Comparison of ENCODE assay signal across 8 mouse cellular contexts in genomic region chr5:125278314-125278713, GRCm38 (mm10).
A peak's percentile ranks its signal among the peaks of the same experiment; 100 is the strongest.
DNase-seq lines count a peak whose midpoint lies in the region.

No protein-coding gene starts in this region.

- H3K4me1 ChIP-seq in heart, embryonic 10.5 days, result peaks cover 46% of the 10 kb centered on the region
- peaks cover 21% of the 10 kb centered on the region for H3K4me1 ChIP-seq in limb, embryonic 10.5 days

- intact Hi-C loops in left cerebral cortex, postnatal 14 days (cut with DNase I), result no loop called here

- WGBS in heart, embryonic 10.5 days, result 36% methylated on average over 6 of the region's 6 CpGs
- WGBS in limb, embryonic 10.5 days, result 31% methylated on average over 6 of the region's 6 CpGs

- peaks cover 29% of the 10 kb centered on the region for H3K36me3 ChIP-seq in heart, embryonic 10.5 days
- H3K36me3 ChIP-seq in limb, embryonic 10.5 days, result peaks cover 17% of the 10 kb centered on the region

- no peak overlapping the region for H3K27ac ChIP-seq in heart, embryonic 10.5 days
- H3K27ac ChIP-seq in limb, embryonic 10.5 days, result no peak overlapping the region

- H3K9me3 ChIP-seq in heart, embryonic 10.5 days, result no peaks in the 10 kb centered on the region
- no peaks in the 10 kb centered on the region for H3K9me3 ChIP-seq in limb, embryonic 10.5 days (replicated peaks)

- no peak overlapping the region for H3K4me3 ChIP-seq in heart, embryonic 10.5 days
- H3K4me3 ChIP-seq in limb, embryonic 10.5 days, result no peak overlapping the region

- H3K27me3 ChIP-seq in heart, embryonic 10.5 days (ENCODE audit: insufficient read depth, poor library complexity, severe bottlenecking), result no peaks in the 10 kb centered on the region
- no peaks in the 10 kb centered on the region for H3K27me3 ChIP-seq in limb, embryonic 10.5 days (ENCODE audit: low read depth, poor library complexity, severe bottlenecking)

- peak; percentile 59 for DNase-seq in heart, postnatal 4 days
- DNase-seq in heart, embryonic 10.5 days (ENCODE audit: low spot score), result no peak
- DNase-seq in spleen, postnatal 10 days (ENCODE audit: low spot score in 2 of 2), result peak; percentile 24 to 63
- no peak for DNase-seq in spleen, postnatal 36 days (ENCODE audit: low spot score in 2 of 2)
- peak; percentile 50 for DNase-seq in limb, embryonic 10.5 days (ENCODE audit: low spot score)
- DNase-seq in frontal cortex, postnatal 14 days (ENCODE audit: low spot score in 2 of 2), result no peak
- DNase-seq in left cerebral cortex, postnatal 14 days (ENCODE audit: low spot score in 2 of 2), result no peak
- DNase-seq in urinary bladder, postnatal 14 days (ENCODE audit: low spot score), result no peak

Comparison
In these comparisons a context has a peak if more than half of its experiments do, and no peak if none do; other contexts are left out.
1. DNase-seq: peak in heart, postnatal 4 days (single experiment), spleen, postnatal 10 days (2 of 2) and limb, embryonic 10.5 days (single experiment); none in heart, embryonic 10.5 days (single experiment), spleen, postnatal 36 days (0 of 2), frontal cortex, postnatal 14 days (0 of 2), left cerebral cortex, postnatal 14 days (0 of 2) and urinary bladder, postnatal 14 days (single experiment).